Mouse (Mus musculus): Measurements from ENCODE around the gene Baiap2l1. TPM values are rescaled to one million over a fixed set of nuclear protein-coding genes. Genes with fewer than 3 reads are reported as not detected.

Gene Baiap2l1
- polyA plus RNA-seq, 1 experiment = 10.7 TPM

GRCm38 (mm10) chr5:144303071-144303470 is 54.8 kb downstream of the Baiap2l1 start:
- no peak overlapping the region for H3K4me3 ChIP-seq (ENCODE audit: insufficient read depth, low read depth, low read length)
- no peaks in the 10 kb centered on the region for H3K4me1 ChIP-seq (ENCODE audit: control insufficient read depth, insufficient read depth, low read length)
- no peak overlapping the region for H3K27ac ChIP-seq (ENCODE audit: insufficient read depth, low read depth, low read length)
- TF ChIP-seq POLR2A (IDR thresholded peaks at IDR 0.05; ENCODE audit: low read depth, low read length) (no peak), CTCF (conservative IDR thresholded peaks at IDR 0.05; ENCODE audit: insufficient read depth, insufficient read length, low read depth, low read length) (no peak)
- no peaks in the 10 kb centered on the region for H3K27me3 ChIP-seq (replicated peaks; ENCODE audit: control insufficient read depth, insufficient read depth, low read length)
- H3K36me3 ChIP-seq (ENCODE audit: control insufficient read depth, insufficient read depth, low read length) = no peaks in the 10 kb centered on the region
- DNase-seq = no peak
- 100% methylated on average over 2 of the region's 2 CpGs for WGBS

- TF ChIP-seq POLR2A (IDR thresholded peaks at IDR 0.05; ENCODE audit: low read depth, low read length) (no peak), CTCF (conservative IDR thresholded peaks at IDR 0.05; ENCODE audit: insufficient read depth, insufficient read length, low read depth, low read length) (no peak)
- DNase-seq = no peak
- H3K4me1 ChIP-seq (ENCODE audit: control insufficient read depth, insufficient read depth, low read length) = no peaks in the 10 kb centered on the region
- H3K27ac ChIP-seq (ENCODE audit: insufficient read depth, low read depth, low read length) = no peak overlapping the region
- H3K27me3 ChIP-seq (replicated peaks; ENCODE audit: control insufficient read depth, insufficient read depth, low read length) = no peaks in the 10 kb centered on the region
- H3K36me3 ChIP-seq (ENCODE audit: control insufficient read depth, insufficient read depth, low read length) = no peaks in the 10 kb centered on the region
- H3K4me3 ChIP-seq (ENCODE audit: insufficient read depth, low read depth, low read length) = no peak overlapping the region
- 72% methylated on average over 7 of the region's 7 CpGs for WGBS
Measured at GRCm38 (mm10) chr5:144296090-144296604, 61.8 kb downstream of the Baiap2l1 start.

- H3K27ac ChIP-seq (ENCODE audit: insufficient read depth, low read depth, low read length) = no peak overlapping the region
- H3K27me3 ChIP-seq (replicated peaks; ENCODE audit: control insufficient read depth, insufficient read depth, low read length) = no peaks in the 10 kb centered on the region
Measured at GRCm38 (mm10) chr5:144295357-144295756, 62.6 kb downstream of the Baiap2l1 start.

GRCm38 (mm10) chr5:144294908-144295307 is 63.0 kb downstream of the Baiap2l1 start:
- Histone ChIP-seq H3K27me3 (replicated peaks; ENCODE audit: control insufficient read depth, insufficient read depth, low read length) (no peaks in the 10 kb centered on the region), H3K27ac (ENCODE audit: insufficient read depth, low read depth, low read length) (no peak overlapping the region), H3K4me3 (ENCODE audit: insufficient read depth, low read depth, low read length) (no peak overlapping the region), H3K4me1 (ENCODE audit: control insufficient read depth, insufficient read depth, low read length) (no peaks in the 10 kb centered on the region), H3K36me3 (ENCODE audit: control insufficient read depth, insufficient read depth, low read length) (no peaks in the 10 kb centered on the region)
- TF ChIP-seq CTCF (conservative IDR thresholded peaks at IDR 0.05; ENCODE audit: insufficient read depth, insufficient read length, low read depth, low read length) (no peak), POLR2A (IDR thresholded peaks at IDR 0.05; ENCODE audit: low read depth, low read length) (no peak)
- DNase-seq = no peak
- 73% methylated on average over 7 of the region's 7 CpGs for WGBS

More at GRCm38 (mm10) chr5:144295357-144295756, 62.6 kb downstream of the Baiap2l1 start:
- TF ChIP-seq CTCF (conservative IDR thresholded peaks at IDR 0.05; ENCODE audit: insufficient read depth, insufficient read length, low read depth, low read length) (no peak), POLR2A (IDR thresholded peaks at IDR 0.05; ENCODE audit: low read depth, low read length) (no peak)
- Histone ChIP-seq H3K4me3 (ENCODE audit: insufficient read depth, low read depth, low read length) (no peak overlapping the region), H3K36me3 (ENCODE audit: control insufficient read depth, insufficient read depth, low read length) (no peaks in the 10 kb centered on the region), H3K4me1 (ENCODE audit: control insufficient read depth, insufficient read depth, low read length) (no peaks in the 10 kb centered on the region)
- no peak for DNase-seq
- 83% methylated on average over 1 of the region's 1 CpGs for WGBS

- no peak for DNase-seq
- H3K4me1 ChIP-seq (ENCODE audit: control insufficient read depth, insufficient read depth, low read length) = no peaks in the 10 kb centered on the region
- TF ChIP-seq CTCF (conservative IDR thresholded peaks at IDR 0.05; ENCODE audit: insufficient read depth, insufficient read length, low read depth, low read length) (no peak), POLR2A (IDR thresholded peaks at IDR 0.05; ENCODE audit: low read depth, low read length) (no peak)
- 84% methylated on average over 4 of the region's 4 CpGs for WGBS
- no peak overlapping the region for H3K4me3 ChIP-seq (ENCODE audit: insufficient read depth, low read depth, low read length)
- H3K27me3 ChIP-seq (replicated peaks; ENCODE audit: control insufficient read depth, insufficient read depth, low read length) = no peaks in the 10 kb centered on the region
- no peaks in the 10 kb centered on the region for H3K36me3 ChIP-seq (ENCODE audit: control insufficient read depth, insufficient read depth, low read length)
- no peak overlapping the region for H3K27ac ChIP-seq (ENCODE audit: insufficient read depth, low read depth, low read length)
Measured at GRCm38 (mm10) chr5:144289769-144290440, 68.0 kb downstream of the Baiap2l1 start.

- WGBS = 79% methylated on average over 9 of the region's 9 CpGs
- DNase-seq = no peak
- no peak overlapping the region for H3K4me3 ChIP-seq (ENCODE audit: insufficient read depth, low read depth, low read length)
- TF ChIP-seq CTCF (conservative IDR thresholded peaks at IDR 0.05; ENCODE audit: insufficient read depth, insufficient read length, low read depth, low read length) = no peak
- TF ChIP-seq POLR2A (IDR thresholded peaks at IDR 0.05; ENCODE audit: low read depth, low read length) = no peak
- no peak overlapping the region for H3K27ac ChIP-seq (ENCODE audit: insufficient read depth, low read depth, low read length)
- H3K4me1 ChIP-seq (ENCODE audit: control insufficient read depth, insufficient read depth, low read length) = no peaks in the 10 kb centered on the region
- H3K36me3 ChIP-seq (ENCODE audit: control insufficient read depth, insufficient read depth, low read length) = no peaks in the 10 kb centered on the region
- no peaks in the 10 kb centered on the region for H3K27me3 ChIP-seq (replicated peaks; ENCODE audit: control insufficient read depth, insufficient read depth, low read length)
Measured at GRCm38 (mm10) chr5:144288391-144288790, 69.5 kb downstream of the Baiap2l1 start.

GRCm38 (mm10) chr5:144287267-144287820 is 70.6 kb downstream of the Baiap2l1 start:
- Histone ChIP-seq H3K4me1 (ENCODE audit: control insufficient read depth, insufficient read depth, low read length) (no peaks in the 10 kb centered on the region), H3K4me3 (ENCODE audit: insufficient read depth, low read depth, low read length) (no peak overlapping the region), H3K36me3 (ENCODE audit: control insufficient read depth, insufficient read depth, low read length) (no peaks in the 10 kb centered on the region; the same call in 1 of the 2 replicates), H3K27me3 (replicated peaks; ENCODE audit: control insufficient read depth, insufficient read depth, low read length) (no peaks in the 10 kb centered on the region), H3K27ac (ENCODE audit: insufficient read depth, low read depth, low read length) (no peak overlapping the region)
- no peak for DNase-seq
- TF ChIP-seq CTCF (conservative IDR thresholded peaks at IDR 0.05; ENCODE audit: insufficient read depth, insufficient read length, low read depth, low read length) (no peak), POLR2A (IDR thresholded peaks at IDR 0.05; ENCODE audit: low read depth, low read length) (no peak)
- WGBS = 70% methylated on average over 3 of the region's 3 CpGs

All from kidney, adult 2 months (tissue).